Comparison of ENCODE assay signal across 1 mouse cellular context in the genomic region with DNA sequence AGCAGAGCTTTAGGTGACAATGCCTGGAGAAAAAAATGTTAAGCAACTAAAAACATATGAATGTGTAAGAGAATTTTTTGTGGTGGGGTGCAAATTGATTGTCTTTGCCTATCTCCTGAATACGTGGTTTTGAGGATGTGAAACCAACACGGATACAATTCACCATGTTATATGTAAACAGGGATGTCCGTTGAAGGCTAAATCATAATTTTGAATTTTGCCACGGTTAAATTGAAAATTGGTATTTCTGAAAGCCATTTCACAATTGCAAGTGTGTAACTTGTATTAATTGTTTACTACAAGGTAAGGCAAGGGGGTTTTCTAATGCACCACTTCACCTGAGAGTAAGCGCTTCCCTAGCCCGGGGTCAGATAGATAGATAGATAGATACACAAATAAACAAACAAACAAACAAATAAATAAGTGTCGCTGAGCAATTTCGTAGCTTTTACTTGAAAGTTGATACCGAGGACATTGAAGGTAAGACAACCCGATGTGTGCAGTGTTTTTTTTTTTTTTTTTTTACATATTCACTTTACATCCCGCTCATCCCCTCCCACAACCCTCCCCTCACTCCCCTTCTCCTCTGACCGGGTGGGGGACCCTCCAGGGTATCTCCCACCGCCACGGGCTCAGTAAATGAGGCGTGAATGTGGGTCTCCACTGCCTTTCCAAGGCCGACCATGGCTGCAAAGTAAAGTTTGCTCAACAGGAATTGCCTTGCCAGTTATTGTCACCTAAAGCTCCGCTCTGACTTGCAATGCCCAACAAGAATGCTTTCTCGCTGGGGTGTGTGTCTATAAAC.
TF ChIP-seq lines count a peak whose summit lies in the region.

No protein-coding gene starts in this region.

TF ChIP-seq in ES-E14, 5 proteins besides CTCF, POLR2A, EP300 and RAD21 (continued from another document):
- TF ChIP-seq ZC3H11A (IDR thresholded peaks at IDR 0.05; ENCODE audit: borderline replicate concordance, low read depth, low read length) (no peak), ZNF384 (IDR thresholded peaks at IDR 0.05; ENCODE audit: low read depth, low read length) (no peak), MAFK (IDR thresholded peaks at IDR 0.05; ENCODE audit: insufficient read depth, low read depth, low read length) (no peak)
